Mouse (Mus musculus) olfactory bulb, adult 2 months (tissue): ENCODE data around the gene Fiz1.

Experiments
- CTCF ChIP-seq: fragments of 200-500 bp; IDR thresholded peaks from 2 replicates; pipeline ENCODE4 v1.5.1; 2012; ENCODE audit warnings: low read depth, mild to moderate bottlenecking, low read length, moderate library complexity; ENCODE audit not compliant: insufficient read depth
- POLR2A ChIP-seq: fragments of 200-500 bp; IDR thresholded peaks from 2 replicates; pipeline ENCODE4 v1.6.1; 2012; ENCODE audit warnings: mild to moderate bottlenecking, low read depth, low read length, moderate library complexity; ENCODE audit not compliant: insufficient read depth

- TF ChIP-seq POLR2A (no peak), CTCF (peak; percentile 53)
These were observed 50.2 kb downstream of the Fiz1 start, which contains the start of gene Sbk2 for GRCm38 (mm10) chr7:4964272-4964671.
